Mouse (Mus musculus): ENCODE results near the gene Gp9.
"Not testable (repeated sequence)": the region's sequence is repeated elsewhere in the genome, so short reads cannot be mapped to it uniquely, and the experiment has no call there.

The Gp9 gene

DNA sequence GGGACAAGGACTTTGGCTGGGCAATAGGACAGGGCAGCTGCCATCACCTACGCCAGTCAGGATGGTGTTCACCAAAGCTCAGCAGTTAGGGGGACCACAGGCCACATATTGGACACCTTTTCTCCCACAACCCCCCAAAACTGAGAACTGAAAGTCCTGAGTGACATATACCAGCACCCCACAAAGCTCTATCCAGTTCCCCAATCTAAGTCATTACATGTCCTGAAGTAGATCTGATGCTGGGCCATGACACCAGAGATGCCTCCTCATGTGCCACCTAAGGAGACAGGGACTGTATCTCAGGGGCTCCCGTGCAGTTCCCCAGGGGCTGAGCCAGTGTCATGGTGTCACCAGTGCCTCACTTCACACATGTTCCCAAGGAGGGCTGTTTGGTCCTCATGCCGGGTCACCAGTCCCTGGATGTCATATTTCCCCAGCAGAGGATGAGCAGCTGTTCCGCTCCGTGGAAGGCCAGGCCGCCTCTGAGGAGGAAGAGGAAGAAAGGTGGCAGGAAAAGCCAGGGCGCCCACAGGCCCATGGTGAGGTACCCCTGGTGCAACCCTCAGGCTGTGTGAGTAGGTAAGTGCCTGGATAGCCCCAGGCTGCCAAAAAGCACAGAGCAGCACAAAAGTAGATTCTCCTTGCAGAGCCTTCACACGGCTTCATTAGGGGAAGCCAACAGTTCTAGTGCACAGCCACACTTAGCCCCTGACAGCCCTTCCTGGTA lies 27.5 kb upstream of the Gp9 start:
- no peak for DNase-seq

DNA sequence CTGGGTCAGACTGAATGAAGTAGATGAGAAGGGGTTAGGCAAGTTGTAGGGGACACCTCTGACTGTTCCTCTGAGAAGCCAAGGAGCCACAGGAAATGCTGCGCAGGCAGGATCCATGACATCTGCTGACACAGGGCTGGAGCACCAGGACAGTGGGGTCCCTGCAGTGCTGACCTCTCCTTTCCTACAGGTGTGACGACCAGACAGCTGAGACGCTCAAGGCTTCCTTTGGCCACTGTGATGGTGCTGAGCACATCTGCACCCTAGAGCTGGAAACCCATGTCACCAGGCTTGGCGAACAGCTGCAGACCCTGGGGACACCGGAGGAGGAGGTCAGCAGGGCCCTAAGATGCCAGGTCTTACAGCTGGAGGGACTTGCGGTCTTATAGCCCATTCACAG lies 26.3 kb upstream of the Gp9 start:
- no peak for DNase-seq

DNA sequence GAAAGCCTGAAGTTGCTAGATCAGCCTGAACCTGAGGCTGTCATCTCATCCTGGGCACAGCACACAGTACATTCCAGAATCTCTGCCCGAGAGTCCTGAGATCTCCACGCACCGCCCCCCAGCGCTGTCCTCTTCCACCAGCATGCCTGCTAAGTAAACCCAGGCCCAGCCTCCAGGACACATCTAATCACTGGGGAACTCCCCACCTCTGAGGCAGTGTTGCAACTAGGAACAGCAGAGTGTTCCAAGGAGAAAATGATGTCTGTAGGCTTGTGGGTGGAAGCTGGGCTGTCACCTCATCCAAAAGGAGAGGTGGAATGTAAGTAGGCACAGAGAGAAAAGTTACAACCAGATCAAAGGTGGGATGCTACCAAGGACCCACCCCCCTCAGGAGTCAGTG lies 22.7 kb upstream of the Gp9 start:
- DNase-seq, result no peak

DNA sequence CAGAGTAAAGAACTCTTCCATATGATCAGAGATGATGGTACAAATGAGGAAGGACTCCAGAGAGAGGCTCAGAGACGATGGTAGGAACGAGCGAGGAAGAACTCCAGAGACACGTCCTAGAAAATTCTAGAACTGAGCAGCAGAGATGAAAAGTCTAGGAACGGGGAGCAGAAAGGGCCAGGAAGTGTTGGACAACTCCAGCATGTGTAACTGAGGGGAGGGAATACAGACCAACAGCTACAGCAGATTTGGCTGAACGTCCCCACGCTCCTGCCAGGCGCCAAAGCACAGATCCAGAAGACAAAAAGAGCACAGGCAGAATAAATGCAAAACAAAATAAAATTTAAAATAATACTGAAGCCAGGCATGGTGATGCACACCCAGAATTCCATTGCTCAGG lies 21.0 kb upstream of the Gp9 start:
- no peak for DNase-seq

DNA sequence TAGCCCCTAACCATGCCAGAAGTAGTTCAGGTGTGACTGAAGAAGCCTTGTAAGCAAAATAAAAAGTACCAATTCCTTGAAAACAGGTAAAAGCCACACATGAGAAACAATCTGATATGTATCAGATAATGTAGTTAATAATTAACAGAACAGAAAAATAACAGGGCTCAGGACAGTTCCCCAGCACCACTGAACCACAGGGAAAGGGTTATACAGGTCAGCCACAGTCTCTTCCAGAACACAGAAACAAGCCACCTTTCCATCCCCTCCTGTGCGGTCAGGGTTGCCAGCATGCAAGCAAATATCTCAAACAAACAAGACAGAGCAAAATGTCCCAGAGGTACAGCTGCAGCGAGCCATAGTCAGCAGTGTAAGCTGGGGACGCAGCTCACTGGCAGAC lies 18.5 kb upstream of the Gp9 start:
- DNase-seq, result no peak

DNA sequence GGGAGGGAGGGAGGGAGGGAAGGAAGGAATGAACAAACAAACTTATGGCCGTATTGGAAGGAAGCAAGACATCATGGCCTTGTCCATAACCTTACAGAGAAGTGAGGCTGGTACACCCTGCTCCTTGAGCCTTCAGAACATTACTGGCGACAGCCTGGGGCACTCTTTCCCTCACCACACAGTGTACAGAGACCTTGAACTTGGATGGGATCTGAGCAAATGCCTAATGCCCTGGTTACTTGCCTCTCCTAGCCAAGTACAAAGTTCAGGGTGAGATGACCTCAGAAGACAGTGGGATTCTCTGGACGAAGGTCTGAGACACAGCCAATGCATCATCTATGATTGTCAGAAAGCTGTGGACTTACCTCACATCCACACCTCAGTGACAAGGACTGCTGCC lies 18.0 kb upstream of the Gp9 start:
- DNase-seq, result no peak

DNA sequence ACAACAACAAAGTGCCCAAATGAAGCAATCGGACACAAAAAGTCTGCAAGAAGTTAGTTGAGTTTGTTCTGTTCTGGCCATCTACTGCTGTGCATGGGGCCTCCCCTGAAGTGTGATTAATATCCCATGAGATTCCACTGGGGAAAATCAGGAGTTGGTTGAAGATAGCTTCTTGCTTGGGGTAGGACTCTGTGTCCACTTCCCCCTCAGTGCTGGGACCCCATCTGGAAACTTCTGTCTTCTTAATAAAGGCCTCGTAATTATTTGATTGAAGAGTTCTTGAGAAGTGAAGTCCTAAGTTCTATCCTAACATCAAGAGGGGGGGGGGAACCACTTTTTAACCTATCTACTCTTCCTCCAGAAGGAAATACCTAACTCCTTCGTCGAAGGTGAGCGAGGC lies 15.7 kb upstream of the Gp9 start:
- DNase-seq, result no peak

DNA sequence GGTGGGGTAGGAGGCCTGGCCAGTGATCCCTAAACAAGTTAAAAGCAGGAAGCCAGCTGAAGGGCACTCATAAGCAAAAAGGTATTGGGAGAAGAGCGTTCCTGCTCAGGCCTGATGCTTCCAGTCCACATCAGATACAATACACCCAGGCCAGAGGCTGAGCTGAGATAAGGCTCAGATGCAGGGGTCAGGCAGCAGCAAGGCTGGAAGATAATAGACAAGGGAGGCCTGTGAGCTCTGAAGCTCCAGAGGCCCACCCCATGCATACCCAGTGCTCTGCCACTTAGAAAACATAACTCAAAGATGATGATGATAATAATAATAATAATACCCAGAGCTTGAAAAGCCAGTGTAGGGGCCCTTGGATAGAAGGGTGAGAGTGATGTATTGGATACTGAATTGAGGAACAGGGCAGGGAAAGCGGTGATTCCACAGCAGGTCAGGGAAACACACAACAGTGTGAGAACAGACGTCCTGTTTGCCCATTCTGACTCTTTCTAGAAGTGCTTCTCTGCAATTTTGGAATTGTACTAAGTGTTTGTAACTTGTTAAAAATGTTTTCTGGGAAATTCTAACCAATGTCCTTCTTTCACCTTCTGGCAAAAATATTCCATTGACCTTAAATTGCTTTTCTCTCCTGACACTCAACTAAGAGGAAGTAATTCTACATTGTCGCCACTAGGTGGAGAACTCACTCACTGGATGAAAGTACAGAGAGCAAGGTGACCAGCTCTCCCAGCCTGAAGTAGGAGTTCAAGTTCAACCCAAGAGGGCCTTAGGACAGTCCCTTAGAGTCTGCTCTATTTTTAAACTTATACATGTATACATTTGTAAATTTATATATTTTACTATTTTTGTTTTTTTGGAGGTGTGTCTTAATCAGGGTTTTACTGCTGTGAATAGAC lies 14.2 kb upstream of the Gp9 start:
- DNase-seq, result peak; percentile 69

DNA sequence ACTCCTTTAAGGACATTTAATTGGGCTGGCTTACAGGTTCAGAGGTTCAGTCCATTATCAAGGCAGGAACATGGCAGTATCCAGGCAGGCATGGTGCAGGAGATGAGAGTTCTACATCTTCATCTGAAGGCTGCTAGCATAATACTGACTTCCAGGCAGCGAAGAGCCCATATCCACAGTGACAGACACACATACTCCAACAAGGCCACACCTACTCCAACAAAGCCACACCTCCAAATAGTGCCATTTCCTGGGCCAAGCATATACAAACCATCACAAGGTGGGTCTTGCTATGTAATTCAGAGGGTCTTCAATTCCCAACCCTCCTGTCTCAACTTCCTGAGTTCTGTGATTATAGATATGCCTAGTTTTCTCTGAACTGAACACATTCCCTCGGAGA lies 13.6 kb upstream of the Gp9 start:
- DNase-seq, result not testable (repeated sequence)

DNA sequence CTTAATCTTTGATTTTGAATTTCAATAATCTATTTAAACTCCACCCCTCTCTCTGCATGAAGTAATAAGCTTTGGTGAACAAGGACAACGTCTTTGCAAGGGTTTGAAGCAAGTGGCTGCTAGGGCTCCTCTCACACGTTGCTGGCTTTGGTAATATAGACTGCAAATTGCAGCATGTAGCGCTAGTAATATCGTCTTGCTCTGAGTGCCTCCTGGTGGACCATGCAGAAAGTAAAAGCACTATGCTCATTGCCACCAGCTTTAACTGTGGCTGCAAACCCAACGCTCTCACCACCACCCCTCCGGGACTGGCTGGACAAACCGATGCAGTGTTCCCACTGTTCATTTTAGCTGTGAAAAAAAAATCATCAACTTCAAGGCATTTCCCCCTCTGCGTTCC lies 7.2 kb upstream of the Gp9 start:
- no peak for DNase-seq

DNA sequence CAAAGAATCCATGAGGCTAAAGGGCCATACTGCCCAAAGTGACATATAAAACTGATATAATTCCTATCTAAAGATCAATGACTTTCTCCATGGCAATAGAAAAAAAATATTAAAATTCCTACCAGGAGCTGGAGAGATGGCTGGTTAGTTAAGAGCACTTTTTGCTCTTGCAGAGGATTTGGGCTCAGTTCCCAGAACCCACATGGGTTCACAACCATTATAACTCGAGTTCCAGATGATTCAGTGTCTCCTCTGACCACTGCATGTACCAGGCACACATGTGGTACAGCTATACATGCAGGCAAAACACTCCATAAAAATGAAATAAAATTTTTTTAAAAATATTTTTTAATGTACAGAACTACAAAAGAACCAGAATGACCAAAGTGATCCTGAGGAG lies 3.4 kb upstream of the Gp9 start:
- DNase-seq, result no peak

DNA sequence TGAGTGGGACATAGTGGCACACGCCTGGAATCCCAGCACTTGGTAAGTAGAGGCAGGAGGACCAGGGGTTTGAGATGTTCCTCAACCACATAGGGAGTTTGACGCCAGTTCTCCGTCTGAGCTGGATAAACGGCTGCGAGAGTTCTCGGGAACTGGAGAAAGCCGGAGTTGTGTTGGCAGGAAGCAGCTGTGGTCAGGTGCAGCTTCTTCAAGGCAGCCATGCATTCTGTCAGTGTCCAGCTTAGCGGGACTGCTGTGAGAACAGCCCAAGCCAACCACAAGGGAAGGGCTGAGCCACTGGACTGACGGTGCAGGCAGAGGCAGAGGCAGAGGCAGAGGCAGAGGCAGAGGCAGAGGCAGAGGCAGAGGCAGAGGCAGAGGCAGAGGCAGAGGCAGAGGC lies 3.0 kb upstream of the Gp9 start:
- DNase-seq, result no peak

DNA sequence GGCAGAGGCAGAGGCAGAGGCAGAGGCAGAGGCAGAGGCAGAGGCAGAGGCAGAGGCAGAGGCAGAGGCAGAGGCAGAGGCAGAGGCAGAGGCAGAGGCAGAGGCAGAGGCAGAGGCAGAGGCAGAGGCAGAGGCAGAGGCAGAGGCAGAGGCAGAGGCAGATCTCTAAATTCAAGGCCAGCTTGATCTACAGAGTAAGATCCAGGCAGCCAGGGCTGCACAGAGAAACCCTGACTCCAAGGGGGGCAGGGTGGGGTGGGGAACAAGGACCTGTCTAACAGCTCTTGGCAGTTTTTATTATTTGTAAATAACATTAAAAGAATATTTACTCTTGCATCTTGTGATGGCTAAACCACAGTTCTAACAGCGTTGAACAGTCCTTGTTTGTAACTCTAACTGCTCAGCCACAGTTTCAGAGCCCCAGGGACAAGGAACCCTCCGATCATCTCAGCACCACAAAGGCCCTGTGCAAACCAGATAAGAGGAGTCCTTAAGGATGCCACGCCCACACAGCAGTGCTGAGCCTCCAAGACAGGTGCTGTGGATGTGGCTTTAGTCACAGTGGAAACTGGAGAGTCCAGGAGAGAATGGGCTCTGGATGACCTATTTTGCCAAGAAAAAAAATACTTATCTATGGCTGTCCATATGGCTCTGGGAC lies 2.2 kb upstream of the Gp9 start:
- no peak for DNase-seq

DNA sequence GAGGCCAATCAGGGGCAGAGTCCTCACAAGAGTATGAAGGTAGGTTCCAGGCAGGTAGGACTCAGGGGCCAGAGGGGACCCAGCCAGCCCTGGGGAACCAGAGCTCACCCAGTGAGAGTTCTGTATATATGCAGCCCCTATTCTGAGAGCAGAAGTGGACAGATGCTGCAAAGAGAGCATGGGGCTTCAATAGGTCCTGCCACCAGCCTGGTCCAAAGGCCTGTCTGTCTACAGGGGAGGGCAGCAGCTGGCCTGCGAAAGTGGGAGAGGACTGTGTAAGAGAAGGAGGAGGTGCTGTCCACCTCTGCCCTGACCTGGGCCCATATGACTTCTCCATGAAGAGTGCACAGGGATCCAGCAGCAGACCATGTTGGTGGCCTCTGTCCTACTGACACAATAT lies 1.2 kb upstream of the Gp9 start:
- DNase-seq, result no peak

DNA sequence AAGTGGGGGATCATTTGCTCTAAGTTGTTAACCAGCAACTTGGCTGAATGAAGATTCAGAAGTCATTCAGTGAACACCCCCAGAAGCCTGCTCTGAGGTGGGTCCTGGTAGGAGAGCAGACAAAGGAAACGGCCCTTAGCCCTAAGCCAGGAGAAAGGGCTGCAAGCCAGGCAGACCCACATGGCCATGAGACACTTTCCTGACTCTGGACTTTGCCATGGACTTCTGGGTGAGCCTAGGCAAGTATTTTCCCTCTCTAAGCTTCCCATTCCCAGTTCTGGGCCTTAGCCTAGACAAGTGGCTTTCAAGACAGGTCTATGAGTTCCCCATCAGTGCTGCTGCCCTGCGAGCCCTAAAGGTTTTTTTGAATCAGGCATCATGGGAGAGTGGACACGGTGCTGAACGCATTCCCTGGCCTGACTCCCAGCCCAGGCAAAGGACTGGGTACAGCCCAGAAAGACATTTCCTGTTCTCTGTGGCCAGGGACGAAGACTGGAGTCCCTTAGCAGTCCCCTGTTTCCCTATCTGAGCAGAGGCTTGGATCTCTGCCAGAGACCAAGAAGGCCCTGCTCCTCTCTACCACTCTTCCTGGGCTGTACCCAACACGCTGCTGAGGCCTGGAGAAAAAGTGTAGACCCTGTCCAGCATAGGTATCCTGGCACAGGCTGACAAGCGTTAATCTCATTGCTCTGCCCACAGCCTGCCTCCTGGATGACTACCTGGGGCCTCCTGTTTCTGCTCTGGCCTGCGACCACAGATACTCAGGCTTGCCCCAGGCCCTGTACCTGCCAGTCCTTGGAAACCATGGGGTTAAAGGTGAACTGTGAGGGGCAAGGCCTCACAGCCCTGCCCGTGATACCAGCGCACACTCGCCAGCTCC lies 662 bp downstream of the Gp9 start:
- DNase-seq, result no peak

DNA sequence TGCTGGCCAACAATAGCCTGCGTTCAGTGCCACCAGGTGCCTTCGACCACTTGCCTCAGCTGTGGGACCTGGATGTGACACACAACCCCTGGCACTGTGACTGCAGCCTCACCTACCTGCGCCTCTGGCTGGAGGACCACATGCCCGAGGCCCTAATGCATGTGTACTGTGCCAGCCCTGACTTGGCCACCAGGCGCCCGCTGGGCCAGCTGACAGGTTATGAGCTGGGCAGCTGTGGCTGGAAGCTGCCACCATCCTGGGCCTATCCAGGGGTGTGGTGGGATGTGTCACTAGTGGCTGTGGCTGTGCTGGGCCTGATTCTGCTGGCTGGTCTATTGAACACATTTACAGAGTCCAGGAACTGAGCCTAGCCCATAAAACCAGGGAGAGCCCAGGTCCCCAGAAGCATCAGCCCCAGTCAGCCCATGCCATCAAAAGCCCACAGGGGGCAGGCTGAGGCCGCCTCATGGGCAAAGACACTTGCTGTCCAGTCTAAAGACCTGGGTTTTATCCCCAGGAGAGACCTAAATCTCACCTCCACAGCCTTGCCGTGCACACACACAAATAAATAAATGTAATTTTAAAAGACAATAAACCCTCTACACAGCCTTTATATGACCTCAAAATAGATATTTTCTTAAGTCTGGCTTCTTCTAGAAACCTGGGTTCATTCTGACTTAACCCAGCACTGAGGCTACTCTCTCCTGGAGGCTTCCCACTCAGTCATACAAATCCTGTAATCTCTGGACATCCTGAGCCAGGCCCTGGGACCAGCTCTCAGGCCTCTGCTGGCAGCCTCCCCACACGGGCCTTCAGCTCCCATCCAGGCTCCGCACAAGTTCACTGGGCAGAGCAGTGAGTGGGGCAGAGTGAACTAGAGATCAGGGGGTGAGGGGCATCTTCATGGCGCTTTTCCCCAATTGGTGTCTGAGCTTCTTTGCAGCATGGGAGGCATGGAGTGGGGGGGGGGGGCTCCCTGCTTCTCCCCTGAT lies 1.6 kb downstream of the Gp9 start:
- peak; percentile 23 for DNase-seq

DNA sequence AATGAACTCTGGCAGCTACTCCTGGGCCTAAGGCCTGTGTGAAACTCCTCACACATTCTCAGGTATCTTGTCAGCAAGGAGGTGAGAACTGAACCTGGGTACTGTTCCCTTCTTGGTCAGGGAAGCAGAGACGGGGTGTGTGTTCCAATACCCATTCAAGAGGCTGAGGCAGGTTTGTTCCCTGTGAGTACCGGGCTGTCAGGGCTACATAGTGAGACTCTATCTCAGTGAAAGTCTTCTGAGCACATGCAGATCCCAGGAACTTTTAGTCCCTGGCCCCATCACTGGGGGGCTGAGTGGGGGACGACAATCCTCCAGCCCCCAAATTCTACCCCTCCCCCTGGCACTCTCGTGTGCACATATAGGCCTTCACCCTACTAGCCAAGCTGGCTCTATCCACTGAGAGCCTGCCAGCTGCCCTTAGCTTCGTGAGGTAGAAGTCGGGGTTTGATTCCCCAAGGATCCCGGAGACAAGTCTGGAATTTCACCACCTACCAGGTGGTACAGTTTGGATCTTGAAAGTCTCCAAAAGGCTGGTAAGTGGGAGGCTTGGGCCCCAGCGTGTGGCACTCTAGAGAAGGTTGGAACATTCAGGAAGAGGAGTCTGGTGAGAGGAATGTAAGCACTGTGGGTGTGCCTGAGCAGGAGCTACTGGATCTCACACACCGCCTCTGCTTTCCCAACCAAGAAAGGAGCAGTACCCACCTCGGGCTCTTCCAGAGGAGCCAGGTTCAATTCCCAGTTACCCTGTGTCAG lies 2.9 kb downstream of the Gp9 start:
- no peak for DNase-seq

DNA sequence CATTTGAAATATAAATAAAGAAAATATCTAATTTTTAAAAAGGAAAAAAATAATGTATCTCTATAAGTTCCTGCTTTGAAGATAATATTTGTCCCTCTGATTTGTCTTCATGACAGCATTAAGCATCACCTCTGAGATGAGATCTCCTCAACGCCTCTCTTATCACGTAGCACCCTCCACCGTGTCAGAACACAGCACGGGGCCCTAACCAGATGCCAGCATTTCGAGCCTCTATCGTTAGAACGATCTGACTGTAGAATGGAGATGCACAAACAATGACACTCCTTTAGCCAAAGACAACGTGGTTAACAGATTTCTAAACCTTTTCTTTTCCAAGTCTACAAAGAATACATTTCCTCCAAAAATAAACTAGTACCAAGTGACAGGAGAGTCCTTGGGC lies 6.2 kb downstream of the Gp9 start:
- no peak for DNase-seq

DNA sequence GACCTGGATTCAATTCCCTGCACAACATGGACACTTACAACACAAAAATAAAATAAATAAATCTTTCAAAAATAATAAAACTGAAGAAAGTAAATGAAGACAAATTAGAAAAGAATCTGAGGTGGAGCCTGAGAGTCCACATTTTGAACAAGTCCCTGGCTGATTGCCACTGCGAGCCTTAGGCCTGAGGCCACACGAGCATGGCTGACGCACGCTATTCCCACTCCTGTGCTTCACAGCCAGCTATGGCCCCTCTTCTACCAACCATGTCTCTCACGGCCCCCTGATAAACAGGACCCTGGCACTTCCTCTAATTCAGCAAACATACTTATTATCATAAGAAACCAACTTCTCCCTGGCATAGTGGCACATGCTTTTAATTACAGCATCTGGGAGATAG lies 8.7 kb downstream of the Gp9 start:
- DNase-seq, result peak; percentile 15

DNA sequence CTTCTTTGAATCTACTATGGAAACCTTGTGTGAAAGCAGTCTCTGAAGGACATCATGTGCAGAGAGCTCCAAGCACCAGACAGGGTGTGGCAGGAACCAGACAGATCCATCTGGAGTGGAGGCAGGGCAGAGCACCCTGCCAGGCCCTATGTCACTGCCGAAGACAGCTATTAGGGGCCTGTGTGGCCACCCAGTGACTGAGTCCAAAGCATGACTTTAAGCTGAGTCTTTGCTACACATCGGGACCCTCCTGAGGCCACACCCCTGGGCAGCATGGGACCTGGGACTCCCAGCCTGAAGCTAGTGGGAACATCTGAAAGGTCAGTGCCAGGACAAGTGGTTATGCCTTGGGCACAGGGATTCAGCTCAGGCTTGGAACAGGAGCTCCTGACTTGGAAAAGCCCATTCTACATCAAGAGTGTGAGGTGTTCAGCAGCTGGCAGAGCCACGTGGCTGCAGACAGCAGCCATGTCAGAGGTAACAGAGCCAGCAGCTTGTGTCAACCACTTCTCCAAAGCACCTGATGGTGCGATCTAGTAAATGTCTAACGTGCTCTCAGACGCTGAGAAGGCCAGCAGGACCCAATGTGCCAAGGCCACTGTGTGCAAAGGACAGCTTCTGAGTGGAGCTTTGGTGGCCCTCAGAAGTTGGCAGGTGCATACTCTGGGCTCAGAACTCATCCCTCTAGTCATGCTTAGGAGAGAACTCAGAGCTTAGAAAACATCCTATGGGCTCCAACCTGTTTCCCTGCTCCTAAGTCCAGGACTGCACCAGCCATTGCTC lies 9.4 kb downstream of the Gp9 start:
- DNase-seq, result peak; percentile 7

Data from cerebellum, adult 9-10 months (tissue).